Mouse (Mus musculus) stomach, postnatal 0 days (tissue): ENCODE data around the gene E130308A19Rik. TPM values are rescaled to one million over a fixed set of nuclear protein-coding genes. Genes with fewer than 3 reads are reported as not detected.

ENCODE experiments used
- ATAC-seq: fragments of 200-750 bp; cut with Nextera tagmentation; 2 replicates; pipeline ENCODE4 v1.8.0; 2017; ENCODE audit not compliant: low FRiP score, low TSS enrichment
- DNase-seq: peaks from one replicate; pipeline ENCODE4 v3.0.0-alpha.2; 2016; ENCODE audit warnings: low spot score
- H3K27ac ChIP-seq: fragments of 300-500 bp; sonication (generic); replicated peaks from 2 replicates; pipeline ENCODE4 v1.5.1; 2014; ENCODE audit warnings: mild to moderate bottlenecking, control low read depth
- H3K27me3 ChIP-seq: fragments of 300-500 bp; sonication (generic); 2 replicates; pipeline ENCODE4 v1.6.1; 2014; ENCODE audit warnings: low read length; ENCODE audit not compliant: control insufficient read depth, insufficient read depth
- H3K36me3 ChIP-seq: fragments of 300-500 bp; sonication (generic); 2 replicates; pipeline ENCODE4 v1.6.1; 2014; ENCODE audit warnings: low read length, mixed read lengths; ENCODE audit not compliant: control insufficient read depth, insufficient read depth
- H3K4me1 ChIP-seq: fragments of 300-500 bp; sonication (generic); replicated peaks from 2 replicates; pipeline ENCODE4 v1.6.1; 2014; ENCODE audit warnings: antibody characterized with exemption; ENCODE audit not compliant: control insufficient read depth, insufficient read depth
- H3K4me2 ChIP-seq: fragments of 300-500 bp; sonication (generic); replicated peaks from 2 replicates; pipeline ENCODE4 v1.6.1; 2014; ENCODE audit warnings: low read depth, mild to moderate bottlenecking, control low read depth, moderate library complexity
- H3K4me3 ChIP-seq: fragments of 300-500 bp; sonication (generic); 2 replicates; pipeline ENCODE4 v1.5.1; 2014; ENCODE audit warnings: low read depth, low read length, control low read depth
- H3K9ac ChIP-seq: fragments of 300-500 bp; sonication (generic); 2 replicates; pipeline ENCODE4 v1.6.1; 2014; ENCODE audit warnings: mild to moderate bottlenecking, low read length, control low read depth, mixed read lengths
- H3K9me3 ChIP-seq: fragments of 300-500 bp; sonication (generic); 2 replicates; pipeline ENCODE4 v1.6.1; 2016; ENCODE audit warnings: low read length; ENCODE audit not compliant: control insufficient read depth
- CTCF ChIP-seq: IDR thresholded peaks from 2 replicates; pipeline ENCODE4 v1.5.1; 2016; ENCODE audit warnings: antibody characterized with exemption, low read depth, mild to moderate bottlenecking, moderate library complexity
- EP300 ChIP-seq: optimal IDR thresholded peaks from 2 replicates; pipeline ENCODE3; 2016; ENCODE audit warnings: antibody characterized with exemption
- WGBS: fragments of 180-500 bp; shearing (Covaris S2); extraction: QIAGEN DNeasy Blood & Tissue Kit; methylation state at CpG from one replicate; pipeline ENCODE4 v1.1.7; 2014; 5-methylcytosine and 5-hydroxymethylcytosine counted together
- polyA plus RNA-seq: library from polyadenylated mRNA; unstranded; fragments of >200 nt; fragmentation: Nextera tagmentation; extraction: Ambion mirVana; gene quantifications from 2 replicates; pipeline ENCODE4 v1.2.1, GENCODE M21; 2015

Gene E130308A19Rik
- polyA plus RNA-seq, 1 experiment from 2014 or later = 8.3 TPM

GRCm38 (mm10) chr4:59652166-59652681, 26.2 kb downstream of the E130308A19Rik start:
- no peak overlapping the region for H3K4me3 ChIP-seq
- no peak overlapping the region for H3K9ac ChIP-seq
- H3K9me3 ChIP-seq = no peaks in the 10 kb centered on the region
- no peak for TF ChIP-seq CTCF
- TF ChIP-seq EP300 = no peak
- DNase-seq (no peak), ATAC-seq (no peak)
- no peaks in the 10 kb centered on the region for H3K36me3 ChIP-seq
- no peaks in the 10 kb centered on the region for H3K4me1 ChIP-seq
- no peaks in the 10 kb centered on the region for H3K27me3 ChIP-seq
- H3K4me2 ChIP-seq = no peak overlapping the region
- H3K27ac ChIP-seq = no peak overlapping the region
- 80% methylated on average over 1 of the region's 1 CpGs for WGBS

GRCm38 (mm10) chr4:59656061-59656642, 30.1 kb downstream of the E130308A19Rik start:
- DNase-seq (no peak), ATAC-seq (no peak)
- TF ChIP-seq CTCF (no peak), EP300 (no peak)
- no peak overlapping the region for H3K4me2 ChIP-seq
- 82% methylated on average over 5 of the region's 5 CpGs for WGBS
- H3K36me3 ChIP-seq = no peaks in the 10 kb centered on the region
- no peak overlapping the region for H3K4me3 ChIP-seq
- H3K4me1 ChIP-seq = no peaks in the 10 kb centered on the region
- H3K27ac ChIP-seq = no peak overlapping the region
- no peak overlapping the region for H3K9ac ChIP-seq
- H3K9me3 ChIP-seq = no peaks in the 10 kb centered on the region
- no peaks in the 10 kb centered on the region for H3K27me3 ChIP-seq

GRCm38 (mm10) chr4:59662163-59662562, 36.2 kb downstream of the E130308A19Rik start:
- ATAC-seq (peak; percentile 72), DNase-seq (no peak)
- no peak overlapping the region for H3K4me2 ChIP-seq
- no peaks in the 10 kb centered on the region for H3K4me1 ChIP-seq
- 50% methylated on average over 1 of the region's 1 CpGs for WGBS
- no peaks in the 10 kb centered on the region for H3K27me3 ChIP-seq
- no peaks in the 10 kb centered on the region for H3K9me3 ChIP-seq
- no peak overlapping the region for H3K27ac ChIP-seq
- H3K4me3 ChIP-seq = no peak overlapping the region
- no peak overlapping the region for H3K9ac ChIP-seq
- TF ChIP-seq EP300 = no peak
- no peak for TF ChIP-seq CTCF
- no peaks in the 10 kb centered on the region for H3K36me3 ChIP-seq

- 81% methylated on average over 6 of the region's 6 CpGs for WGBS
- DNase-seq (no peak), ATAC-seq (no peak)
- Histone ChIP-seq H3K4me2 (no peak overlapping the region), H3K4me3 (no peak overlapping the region), H3K9me3 (no peaks in the 10 kb centered on the region), H3K27me3 (no peaks in the 10 kb centered on the region), H3K4me1 (no peaks in the 10 kb centered on the region), H3K9ac (no peak overlapping the region), H3K27ac (no peak overlapping the region), H3K36me3 (no peaks in the 10 kb centered on the region)
- TF ChIP-seq EP300 (no peak), CTCF (no peak)
Observed at GRCm38 (mm10) chr4:59663451-59663850, 37.4 kb downstream of the E130308A19Rik start.

- Histone ChIP-seq H3K9ac (no peak overlapping the region), H3K4me3 (no peak overlapping the region), H3K9me3 (no peaks in the 10 kb centered on the region), H3K4me2 (no peak overlapping the region), H3K27ac (no peak overlapping the region), H3K4me1 (no peaks in the 10 kb centered on the region), H3K27me3 (no peaks in the 10 kb centered on the region), H3K36me3 (no peaks in the 10 kb centered on the region)
- TF ChIP-seq CTCF = no peak
- no peak for TF ChIP-seq EP300
- DNase-seq (no peak), ATAC-seq (no peak)
- 51% methylated on average over 3 of the region's 3 CpGs for WGBS
Observed at GRCm38 (mm10) chr4:59666550-59667317, 40.7 kb downstream of the E130308A19Rik start.

GRCm38 (mm10) chr4:59668050-59668449, 42.0 kb downstream of the E130308A19Rik start:
- DNase-seq (no peak), ATAC-seq (no peak)
- Histone ChIP-seq H3K27me3 (no peaks in the 10 kb centered on the region), H3K4me2 (no peak overlapping the region), H3K4me1 (no peaks in the 10 kb centered on the region), H3K4me3 (no peak overlapping the region), H3K27ac (no peak overlapping the region), H3K9ac (no peak overlapping the region), H3K9me3 (no peaks in the 10 kb centered on the region), H3K36me3 (no peaks in the 10 kb centered on the region)
- TF ChIP-seq EP300 (no peak), CTCF (no peak)
- 77% methylated on average over 3 of the region's 3 CpGs for WGBS
